Mouse (Mus musculus) spleen, adult 2 months (tissue): ENCODE data around the gene Fam118a. TPM values are rescaled to one million over a fixed set of nuclear protein-coding genes. Genes with fewer than 3 reads are reported as not detected.
A peak's percentile ranks its signal among the peaks of the same experiment; 100 is the strongest.
"Not testable (repeated sequence)": the region's sequence is repeated elsewhere in the genome, so short reads cannot be mapped to it uniquely, and the experiment has no call there.

Source experiments
- DNase-seq, 2 experiments: peaks; one replicate each; pipeline versions ENCODE4 v3.0.0 to v3.0.0-alpha.2; 2012 to 2021; ENCODE audit warnings: low spot score in 2 of 2, low read depth in 1 of 2
- H3K27ac ChIP-seq: fragments of 200-500 bp; 2 replicates; pipeline ENCODE4 v1.5.1; 2012; ENCODE audit warnings: low read length, inconsistent platforms; ENCODE audit not compliant: insufficient read depth
- H3K27me3 ChIP-seq: fragments of 200-500 bp; 2 replicates; pipeline ENCODE4 v1.6.1; 2012; ENCODE audit warnings: mild to moderate bottlenecking, moderate library complexity, low read length, inconsistent platforms; ENCODE audit not compliant: control insufficient read depth, insufficient read depth
- H3K36me3 ChIP-seq: fragments of 200-500 bp; 2 replicates; pipeline ENCODE4 v1.6.1; 2012; ENCODE audit warnings: mild to moderate bottlenecking, low read length, inconsistent platforms; ENCODE audit not compliant: control insufficient read depth, insufficient read depth
- H3K4me1 ChIP-seq: fragments of 200-500 bp; 2 replicates; pipeline ENCODE4 v1.6.1; 2011; ENCODE audit warnings: inconsistent platforms; ENCODE audit not compliant: control insufficient read depth, insufficient read depth, insufficient read length
- H3K4me3 ChIP-seq: fragments of 200-500 bp; 2 replicates; pipeline ENCODE4 v1.5.1; 2011; ENCODE audit warnings: mild to moderate bottlenecking, inconsistent platforms; ENCODE audit not compliant: insufficient read depth, insufficient read length; ENCODE audit errors: extremely low read depth
- CTCF ChIP-seq: fragments of 200-500 bp; IDR thresholded peaks from 2 replicates; pipeline ENCODE4 v1.5.1; 2011; ENCODE audit warnings: mild to moderate bottlenecking, inconsistent platforms; ENCODE audit not compliant: insufficient read depth, insufficient read length, insufficient replicate concordance; ENCODE audit errors: extremely low read depth
- POLR2A ChIP-seq: fragments of 200-500 bp; IDR thresholded peaks from 2 replicates; pipeline ENCODE4 v1.6.1; 2011; ENCODE audit warnings: low read depth, low read length, inconsistent platforms
- WGBS: fragments of 180-500 bp; shearing (Covaris S2); methylation state at CpG from one replicate; pipeline ENCODE4 v1.1.7; 2018; 5-methylcytosine and 5-hydroxymethylcytosine counted together
- polyA plus RNA-seq: library from polyadenylated mRNA; depleted of rRNA; stranded (reverse); fragments of >200 nt; gene quantifications from 2 replicates; pipeline ENCODE4 v1.2.3, GENCODE M21; 2012; rRNA removed

Gene Fam118a
- polyA plus RNA-seq: 3.9 and 4.0 TPM in 2 replicates

- not testable (repeated sequence) for H3K36me3 ChIP-seq, H3K4me3 ChIP-seq, H3K27me3 ChIP-seq, DNase-seq, H3K27ac ChIP-seq, H3K4me1 ChIP-seq
- WGBS: 75% methylated on average over 1 of the region's 1 CpGs
These were observed at the start of gene Fam118a for GRCm38 (mm10) chr15:85028648-85029047. Gene Fam118a (plus strand): TSS chr15:85028948.

DNA sequence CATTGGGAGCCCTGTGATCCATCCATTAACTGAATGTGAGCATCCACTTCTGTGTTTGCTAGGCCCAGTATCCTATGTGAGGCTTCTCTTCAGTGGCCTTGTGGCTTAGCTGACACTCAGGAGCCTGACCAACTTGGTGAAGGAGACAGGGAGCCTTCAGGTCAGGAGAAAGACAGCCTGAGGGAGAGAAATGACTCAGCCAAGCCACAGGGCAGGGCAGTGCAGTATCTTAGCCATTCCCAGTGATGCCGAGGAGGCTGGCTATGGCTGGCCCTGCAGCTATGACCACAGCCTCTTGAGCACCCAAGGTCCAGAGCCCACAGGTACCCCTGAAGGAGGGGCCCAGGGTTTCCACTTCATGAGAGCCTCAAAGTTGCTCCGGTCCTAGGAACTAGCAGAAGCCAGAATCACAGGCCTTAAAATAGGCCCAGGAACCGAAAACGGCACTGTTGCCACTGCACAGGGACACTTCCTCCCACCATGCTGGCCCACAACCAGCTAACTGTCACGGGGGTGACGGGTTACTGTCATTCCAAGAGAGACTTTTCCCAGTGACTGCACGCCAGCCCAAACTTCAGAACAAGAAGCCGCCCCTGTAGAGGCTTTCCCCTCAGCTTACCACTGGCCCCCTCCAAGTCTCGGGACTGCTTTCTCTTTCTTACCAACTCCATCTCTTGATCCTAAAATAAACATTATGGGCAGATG lies 47.0 kb upstream of the Fam118a start:
- Histone ChIP-seq H3K27ac (peak overlapping the region; percentile 73), H3K4me3 (no peak overlapping the region), H3K4me1 (peaks cover 30% of the 10 kb centered on the region; the same call in 1 of the 2 replicates), H3K36me3 (no peaks in the 10 kb centered on the region), H3K27me3 (no peaks in the 10 kb centered on the region)
- no peak for TF ChIP-seq CTCF
- TF ChIP-seq POLR2A: no peak
- 14% methylated on average over 9 of the region's 9 CpGs for WGBS
- no peak for DNase-seq

DNA sequence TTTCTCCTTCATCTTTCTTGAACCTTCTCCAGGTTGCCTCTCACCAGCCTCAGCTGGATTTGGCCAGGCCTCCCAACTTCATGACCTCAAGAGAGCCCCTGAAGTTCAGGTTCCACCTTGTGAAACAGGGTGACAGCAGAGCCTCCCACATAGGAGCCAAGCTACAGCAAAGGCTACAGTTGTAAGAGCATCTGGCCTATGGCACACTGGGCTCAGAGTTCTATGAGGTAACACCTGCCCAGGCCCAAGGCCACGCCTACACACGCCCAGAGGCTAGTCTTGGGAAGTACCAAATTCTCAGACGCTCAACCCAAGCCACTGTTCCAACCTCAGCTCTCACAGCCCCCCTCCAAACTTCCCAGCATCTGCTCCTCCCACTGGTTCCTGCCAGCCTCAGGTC lies 45.9 kb upstream of the Fam118a start:
- Histone ChIP-seq H3K36me3 (no peaks in the 10 kb centered on the region), H3K27me3 (no peaks in the 10 kb centered on the region), H3K27ac (peak overlapping the region; percentile 20), H3K4me3 (no peak overlapping the region), H3K4me1 (peaks cover 30% of the 10 kb centered on the region; the same call in 1 of the 2 replicates)
- TF ChIP-seq CTCF (no peak), POLR2A (no peak)
- 34% methylated on average over 3 of the region's 3 CpGs for WGBS
- no peak for DNase-seq

GRCm38 (mm10) chr15:84983721-84984120 lies 45.0 kb upstream of the Fam118a start:
- WGBS: 55% methylated on average over 7 of the region's 7 CpGs
- DNase-seq: no peak
- Histone ChIP-seq H3K4me1 (peaks cover 34% of the 10 kb centered on the region; the same call in 1 of the 2 replicates), H3K36me3 (no peaks in the 10 kb centered on the region), H3K27ac (0 out of 2 replicates have a peak overlapping the region, but pooled peaks have one; percentile 11), H3K4me3 (no peak overlapping the region), H3K27me3 (no peaks in the 10 kb centered on the region)
- TF ChIP-seq CTCF (no peak), POLR2A (no peak)

- no peak for DNase-seq
- H3K27ac ChIP-seq: peak overlapping the region; percentile 6
- peaks cover 34% of the 10 kb centered on the region; the same call in 1 of the 2 replicates for H3K4me1 ChIP-seq
- no peaks in the 10 kb centered on the region for H3K36me3 ChIP-seq
- 85% methylated on average over 12 of the region's 12 CpGs for WGBS
- H3K4me3 ChIP-seq: no peak overlapping the region
- H3K27me3 ChIP-seq: no peaks in the 10 kb centered on the region
- TF ChIP-seq CTCF (no peak), POLR2A (no peak)
These were observed 43.1 kb upstream of the Fam118a start for GRCm38 (mm10) chr15:84985516-84986160.

DNA sequence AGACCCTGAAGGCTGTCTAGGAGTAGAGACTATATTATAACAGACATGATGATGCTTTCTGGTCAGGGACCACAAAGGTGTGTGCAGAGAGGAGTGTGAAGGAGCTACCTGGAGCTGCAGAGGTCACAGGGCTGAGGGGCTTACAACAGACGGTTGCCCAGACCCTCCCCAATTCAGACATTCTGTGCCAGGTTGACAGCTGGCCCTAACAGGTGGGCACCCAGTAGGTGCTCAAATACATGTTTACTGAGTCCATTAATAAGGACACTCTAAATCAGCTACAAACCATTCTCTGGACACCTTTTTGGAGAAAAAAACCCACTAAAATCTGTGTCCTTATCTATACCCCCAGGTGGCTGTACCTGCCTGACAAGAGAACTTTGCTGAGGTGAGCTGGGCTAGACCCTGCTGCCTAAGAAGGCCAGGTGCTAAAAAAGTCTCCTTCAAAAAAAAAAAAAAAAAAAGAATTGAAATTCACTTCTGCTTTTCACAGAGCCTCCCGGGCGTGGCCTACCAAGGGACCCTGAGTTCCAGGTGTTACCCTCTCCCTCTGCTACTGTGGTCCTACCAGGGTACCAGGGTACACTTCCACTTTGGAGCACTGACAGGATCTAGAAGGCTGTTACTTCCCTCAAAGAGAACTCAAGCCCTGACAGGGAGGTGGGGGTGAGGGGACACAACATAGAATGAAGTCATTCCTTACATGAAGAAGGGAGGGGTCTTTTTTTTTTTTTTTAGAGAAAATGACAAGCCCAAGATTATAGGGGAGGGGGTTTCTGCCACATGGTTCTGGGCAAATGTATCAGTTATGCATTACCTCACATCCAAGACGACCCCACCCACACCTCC lies 42.4 kb upstream of the Fam118a start:
- Histone ChIP-seq H3K36me3 (no peaks in the 10 kb centered on the region), H3K27ac (peak overlapping the region; percentile 67), H3K4me1 (peaks cover 34% of the 10 kb centered on the region; the same call in 1 of the 2 replicates), H3K27me3 (no peaks in the 10 kb centered on the region), H3K4me3 (peak overlapping the region; percentile 73)
- 22% methylated on average over 4 of the region's 4 CpGs for WGBS
- DNase-seq: peak in 1 of 2 experiments; percentile 50
- TF ChIP-seq CTCF (no peak), POLR2A (no peak)
